Mouse (Mus musculus) CH12F3 (cell line): Measurements from ENCODE around the gene Zfp185.

Experiments used
- in situ Hi-C: fragments of 300-500 bp; cut with MboI; formaldehyde crosslinking; loops from 2 replicates; pipeline ENCODE4 v1.14.3; 2020; ENCODE audit warnings: low sequenced_read_pairs

The Zfp185 gene

DNA sequence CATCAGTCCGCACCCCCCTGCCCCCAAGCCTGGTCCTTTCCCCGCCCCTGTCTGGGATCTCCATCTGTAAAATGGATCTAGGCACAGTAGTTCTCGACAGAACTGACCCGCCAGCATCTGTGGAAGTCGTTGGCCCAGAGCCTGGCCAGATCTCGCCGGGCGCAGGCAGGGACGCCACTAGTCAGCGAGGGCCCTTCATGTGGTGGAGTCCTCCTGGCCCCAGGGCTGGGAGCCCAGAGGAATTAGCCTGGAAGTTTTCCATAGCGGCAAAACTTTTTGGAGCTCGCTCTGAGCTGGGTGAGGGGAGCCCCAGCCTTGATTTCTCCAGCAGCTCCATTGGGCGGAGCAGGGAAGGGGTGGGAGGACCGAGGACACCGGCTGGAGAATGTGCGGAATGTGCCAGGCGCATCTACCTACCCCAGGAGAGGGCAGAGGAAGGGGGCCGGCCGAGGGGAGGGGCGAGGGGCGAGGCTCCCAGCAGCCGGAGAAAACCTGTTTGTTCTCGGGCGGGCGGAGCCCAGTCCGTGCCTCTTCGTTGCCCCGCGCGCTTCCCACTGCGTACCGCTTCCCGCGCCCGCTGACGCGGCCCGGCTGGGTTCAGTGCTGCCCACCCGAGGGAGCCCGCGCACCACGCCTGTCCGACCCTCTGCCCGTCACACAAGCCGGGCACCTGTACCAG lies at the start of gene Zfp185:
Gene Zfp185 (plus strand): TSS at position 499 of the 679 bp plus-strand sequence.
- in situ Hi-C loops: no loop called here

DNA sequence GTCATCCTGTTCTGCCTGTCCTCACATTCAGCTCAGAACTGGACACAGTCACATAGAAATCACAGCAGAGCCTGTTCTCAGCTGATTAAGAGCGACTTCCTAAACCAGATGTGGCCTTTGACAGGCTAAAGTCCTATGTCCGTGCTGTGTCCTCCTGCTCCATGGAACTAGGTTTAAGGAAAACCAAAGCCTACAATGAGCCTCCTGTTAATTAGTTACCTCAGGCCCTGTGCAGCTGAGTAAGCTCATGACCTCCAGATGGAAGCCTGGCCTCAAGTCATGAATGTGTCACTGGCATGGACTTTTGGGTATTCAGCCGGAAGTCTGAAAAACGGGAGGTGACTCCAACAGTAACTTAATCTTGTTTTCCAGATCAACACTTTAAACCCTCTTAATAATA lies 33.7 kb upstream of the Zfp185 start:
- in situ Hi-C loops: no loop called here

DNA sequence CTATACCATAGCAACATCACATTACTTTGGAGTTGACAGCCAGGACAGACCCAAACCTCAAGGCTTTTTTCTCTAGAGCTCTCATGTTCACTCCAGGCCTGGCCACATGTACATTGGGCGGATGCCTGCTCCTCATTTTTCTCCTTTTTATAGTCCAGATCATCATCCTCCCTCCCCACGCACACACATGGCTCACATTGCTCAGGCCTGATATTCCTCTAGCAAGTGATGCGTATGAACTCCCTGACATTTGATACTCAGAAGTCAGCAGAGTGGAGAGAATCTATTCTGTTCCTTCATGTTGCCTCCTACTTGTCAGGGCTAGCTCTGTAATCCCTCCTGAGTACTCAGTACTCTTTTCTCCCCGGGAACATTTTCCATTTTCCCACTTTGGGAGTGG lies 30.7 kb upstream of the Zfp185 start:
- in situ Hi-C loops: no loop called here

DNA sequence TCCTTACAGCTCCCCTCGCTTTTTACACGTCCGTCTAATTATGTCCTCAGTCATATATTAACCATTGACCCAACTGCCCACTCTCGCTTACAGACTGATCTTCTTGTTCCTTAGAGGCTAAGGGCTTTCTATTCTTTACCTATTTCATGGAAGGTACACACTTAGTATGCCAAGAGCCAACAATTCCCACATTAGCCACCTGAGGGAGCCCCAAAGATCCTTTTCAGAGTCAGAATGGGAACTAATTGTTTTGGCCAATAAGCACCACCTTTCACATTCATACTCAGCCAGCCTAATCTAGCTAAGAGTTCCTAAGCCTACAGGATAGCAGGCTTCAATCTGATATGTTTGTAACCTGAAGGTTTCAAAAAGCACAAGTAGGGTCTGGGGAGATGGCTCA lies 26.7 kb upstream of the Zfp185 start:
- in situ Hi-C loops: no loop called here

DNA sequence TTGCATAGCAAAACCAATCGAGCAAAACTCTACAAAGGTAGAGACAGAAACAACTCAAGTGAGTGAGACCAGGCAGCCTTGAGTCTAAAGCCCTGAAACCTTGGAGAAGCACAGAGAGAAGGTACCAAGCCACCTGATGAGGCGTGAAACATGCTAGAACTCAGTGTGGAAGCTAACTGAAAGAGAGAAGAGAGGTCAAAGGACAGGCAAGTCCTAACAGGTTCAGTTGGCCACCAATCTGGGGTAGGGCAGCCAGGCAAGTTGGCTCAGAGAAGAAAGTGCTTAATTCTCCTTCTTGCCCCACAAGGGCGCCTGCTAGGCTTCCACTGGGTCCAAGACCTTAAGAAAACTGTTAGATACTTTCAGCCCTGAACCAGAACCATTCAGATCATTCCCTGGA lies 25.6 kb upstream of the Zfp185 start:
- in situ Hi-C loops: no loop called here

DNA sequence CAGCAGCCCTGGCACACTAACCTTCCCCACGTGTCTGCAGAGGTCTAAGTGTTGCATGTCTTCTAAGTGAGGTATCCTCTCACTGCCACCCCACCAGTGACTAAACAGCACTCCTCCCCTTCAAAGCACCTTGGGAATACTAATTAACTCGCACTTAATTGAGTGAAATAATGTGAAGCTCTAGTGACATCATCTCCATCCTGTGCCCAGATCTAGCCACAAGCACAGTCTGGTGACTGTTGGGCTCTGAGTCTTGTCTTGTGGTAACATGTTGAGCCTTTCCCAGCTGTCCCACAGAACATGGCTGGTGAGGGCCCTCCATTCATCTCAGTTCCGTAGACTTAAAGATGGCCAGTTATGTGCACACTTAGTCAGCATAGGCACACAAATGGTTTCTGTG lies 24.4 kb upstream of the Zfp185 start:
- in situ Hi-C loops: no loop called here

DNA sequence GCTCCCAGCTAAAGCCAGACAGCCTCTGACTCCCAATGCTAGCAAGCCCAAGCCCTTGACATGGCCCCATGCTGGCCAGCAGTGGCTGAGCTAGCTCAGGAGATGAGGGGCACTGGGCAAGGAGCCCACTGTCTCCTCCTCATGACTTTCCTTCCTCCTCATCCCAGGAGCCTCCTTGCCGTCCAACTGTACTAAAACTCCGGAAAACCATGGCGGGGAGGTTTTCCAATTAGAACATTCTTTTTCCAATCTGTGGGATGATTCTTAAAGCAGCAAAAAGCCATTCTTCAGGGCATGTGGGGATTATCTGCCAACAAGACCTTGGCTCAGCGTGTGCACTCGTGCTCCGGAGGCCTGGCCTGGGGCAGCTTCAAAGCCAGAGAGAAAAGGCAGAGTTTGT lies 4.3 kb upstream of the Zfp185 start:
- in situ Hi-C loops: no loop called here

DNA sequence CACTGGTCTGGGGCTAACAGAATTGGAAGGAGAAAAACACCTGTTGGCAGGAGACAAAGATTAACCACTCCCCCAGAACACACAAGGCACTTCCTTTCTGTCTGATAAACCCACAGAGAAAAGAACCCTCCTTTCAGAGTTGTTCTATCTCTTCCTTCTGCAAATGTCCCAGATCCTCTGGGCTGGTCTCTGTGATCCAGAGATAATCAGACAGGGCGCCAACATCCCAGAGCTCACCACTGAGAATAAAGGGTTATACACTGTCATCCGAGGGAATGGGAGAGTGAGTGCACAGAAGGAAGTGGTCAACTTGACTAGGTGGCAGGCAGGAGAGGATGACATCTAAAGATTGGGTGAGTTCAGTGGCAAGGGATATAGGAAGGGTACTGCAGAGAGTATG lies 1.5 kb upstream of the Zfp185 start:
- in situ Hi-C loops: no loop called here

DNA sequence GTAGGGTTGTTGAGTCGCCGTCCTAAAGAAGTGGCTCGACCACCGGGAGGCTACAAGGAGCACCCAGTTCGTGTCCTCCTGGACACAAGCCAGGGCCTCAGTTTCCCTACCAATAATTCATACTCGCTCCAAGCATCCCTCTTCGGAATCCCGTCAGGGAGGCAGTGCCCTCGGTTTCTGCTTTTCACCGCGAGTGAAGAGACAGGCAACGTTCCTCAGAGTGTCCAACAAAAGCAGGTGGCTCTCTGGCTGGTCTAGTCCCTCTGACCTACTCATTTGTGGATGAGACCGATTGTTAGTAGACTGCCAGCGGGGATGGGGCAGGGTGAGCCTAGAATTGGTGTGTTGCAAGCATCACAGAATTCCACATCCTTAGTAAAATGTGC lies 374 bp downstream of the Zfp185 start:
- in situ Hi-C loops: no loop called here

DNA sequence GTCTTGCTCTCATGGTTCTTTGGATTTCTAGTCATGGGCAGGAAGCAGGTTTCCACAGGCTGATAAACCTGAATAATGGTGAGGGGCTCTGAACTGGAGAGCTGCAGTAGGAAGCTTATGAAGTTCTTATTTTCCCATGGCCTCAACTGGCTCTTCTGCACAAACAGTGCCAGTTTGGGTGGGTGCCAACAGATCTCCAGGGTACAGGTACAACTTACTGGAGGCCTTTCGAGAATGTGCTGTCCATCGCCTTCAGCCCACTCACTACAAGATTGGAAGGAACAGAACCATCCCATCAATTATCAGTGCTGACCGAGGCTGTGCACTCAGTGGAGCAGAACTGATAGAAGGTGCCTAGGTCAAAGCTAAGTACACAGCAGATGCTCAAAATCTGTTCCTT lies 1.3 kb downstream of the Zfp185 start:
- in situ Hi-C loops: no loop called here

DNA sequence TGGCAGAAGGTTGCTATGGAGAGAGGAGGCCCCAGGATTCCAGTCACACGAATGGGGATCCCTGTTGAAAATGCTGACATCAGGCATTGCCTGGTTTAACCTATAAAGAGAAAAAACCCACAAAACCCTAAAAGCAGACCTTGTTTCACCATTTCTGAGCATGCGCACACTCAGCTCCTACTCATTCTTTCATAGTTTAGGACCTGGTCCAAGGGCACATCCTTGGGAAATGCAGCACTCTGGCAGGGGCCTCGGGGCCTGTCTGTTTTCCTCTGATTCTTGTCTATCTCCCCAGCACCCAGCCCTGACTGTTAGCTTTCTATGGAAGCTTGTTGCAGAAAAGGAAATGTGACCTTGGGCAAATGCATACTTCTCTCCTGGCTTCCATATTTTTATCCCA lies 3.4 kb downstream of the Zfp185 start:
- in situ Hi-C loops: no loop called here

DNA sequence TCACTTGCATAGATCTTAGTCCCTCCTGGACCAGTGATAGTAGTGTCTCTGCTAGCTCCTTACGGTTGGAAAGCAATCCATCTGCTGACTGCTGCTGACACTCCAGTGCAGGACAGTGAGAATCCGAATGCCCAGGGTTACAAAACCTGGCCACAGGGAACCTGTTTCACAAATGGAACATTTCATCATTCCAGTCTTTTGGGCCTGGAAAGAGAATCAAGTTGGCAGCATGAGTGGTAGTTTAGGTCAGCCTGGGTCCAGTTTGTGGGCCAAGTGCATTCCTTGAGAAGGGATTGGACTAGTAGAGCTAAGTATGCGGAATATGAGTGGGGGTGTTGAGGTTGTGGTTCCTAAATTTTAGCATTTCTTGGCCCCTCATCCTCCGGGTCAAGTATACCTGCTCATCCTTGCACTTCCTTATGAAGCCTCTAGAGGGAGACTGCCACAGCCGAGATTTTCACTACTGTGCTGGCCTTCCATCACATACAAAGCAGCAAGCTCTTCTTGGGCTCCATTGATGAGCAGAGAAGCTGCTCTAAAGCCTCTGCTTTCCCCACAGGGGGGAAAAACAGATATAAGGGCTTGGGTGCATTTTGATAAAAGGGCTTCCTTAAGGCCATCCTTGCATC lies 5.3 kb downstream of the Zfp185 start:
- in situ Hi-C loops: no loop called here

DNA sequence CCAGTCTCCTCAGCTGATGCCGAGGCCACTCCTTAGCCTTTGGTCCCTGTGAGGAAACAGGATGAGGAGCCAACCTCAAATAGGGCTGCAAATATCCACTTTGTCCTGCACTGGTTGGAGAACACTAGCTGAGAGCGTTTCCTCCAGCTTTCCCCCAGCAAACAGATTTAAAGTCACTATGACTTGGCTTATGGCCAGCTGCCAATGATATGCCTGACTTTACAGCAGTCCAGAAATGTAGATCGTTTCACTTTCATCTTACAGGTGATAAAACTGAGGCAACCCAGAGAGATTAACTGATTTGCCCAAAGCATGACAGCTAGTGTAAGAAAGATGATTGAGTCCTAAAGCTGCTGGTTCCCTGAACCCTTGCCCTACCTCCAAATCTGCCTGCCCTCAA lies 8.4 kb downstream of the Zfp185 start:
- in situ Hi-C loops: no loop called here

DNA sequence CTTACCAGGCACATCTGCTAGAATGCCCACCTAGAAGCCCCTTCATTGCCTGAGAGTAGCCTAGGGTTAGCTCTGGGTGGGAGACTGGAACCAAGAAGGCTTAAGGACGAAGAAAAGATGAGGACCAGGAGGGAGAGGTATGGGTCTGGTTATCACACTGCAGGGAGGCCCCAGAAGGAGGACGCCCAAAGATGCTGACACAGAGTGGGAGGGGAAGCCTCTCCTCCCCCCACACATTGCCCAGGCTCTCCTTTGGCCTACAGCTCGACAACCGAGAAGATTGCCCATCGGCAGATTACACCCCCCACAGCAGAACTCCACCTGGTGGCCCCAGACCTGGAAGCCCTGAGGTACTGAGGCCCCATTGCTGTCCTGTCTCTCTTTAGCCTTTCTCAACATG lies 16.0 kb downstream of the Zfp185 start:
- in situ Hi-C loops: loop anchor here (25.0 kb wide), 1 partner anchor 659 kb away; the partner anchor contains the start of genes Pnck and Slc6a8

DNA sequence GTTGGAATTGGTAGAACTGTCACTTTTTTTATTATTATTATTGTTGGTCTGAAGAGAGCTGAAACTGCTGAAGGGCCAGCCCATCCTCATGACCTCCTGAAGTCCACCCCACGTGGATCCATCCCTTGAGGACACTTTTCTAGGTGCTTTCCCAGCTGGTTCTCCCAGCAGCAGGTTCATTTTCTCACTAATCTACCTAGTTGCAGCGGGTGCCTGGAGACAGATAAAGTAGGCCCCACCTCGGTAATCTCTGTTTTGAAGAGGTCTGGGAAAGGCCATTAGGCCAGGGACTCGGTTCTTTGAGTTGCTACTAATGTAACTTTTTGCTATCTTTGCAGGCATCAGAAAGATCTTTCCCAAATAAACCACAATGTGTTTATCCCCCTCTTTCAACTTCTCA lies 18.5 kb downstream of the Zfp185 start:
- in situ Hi-C loops: loop anchor here (25.0 kb wide), 1 partner anchor 657 kb away; the partner anchor contains the start of genes Pnck and Slc6a8

DNA sequence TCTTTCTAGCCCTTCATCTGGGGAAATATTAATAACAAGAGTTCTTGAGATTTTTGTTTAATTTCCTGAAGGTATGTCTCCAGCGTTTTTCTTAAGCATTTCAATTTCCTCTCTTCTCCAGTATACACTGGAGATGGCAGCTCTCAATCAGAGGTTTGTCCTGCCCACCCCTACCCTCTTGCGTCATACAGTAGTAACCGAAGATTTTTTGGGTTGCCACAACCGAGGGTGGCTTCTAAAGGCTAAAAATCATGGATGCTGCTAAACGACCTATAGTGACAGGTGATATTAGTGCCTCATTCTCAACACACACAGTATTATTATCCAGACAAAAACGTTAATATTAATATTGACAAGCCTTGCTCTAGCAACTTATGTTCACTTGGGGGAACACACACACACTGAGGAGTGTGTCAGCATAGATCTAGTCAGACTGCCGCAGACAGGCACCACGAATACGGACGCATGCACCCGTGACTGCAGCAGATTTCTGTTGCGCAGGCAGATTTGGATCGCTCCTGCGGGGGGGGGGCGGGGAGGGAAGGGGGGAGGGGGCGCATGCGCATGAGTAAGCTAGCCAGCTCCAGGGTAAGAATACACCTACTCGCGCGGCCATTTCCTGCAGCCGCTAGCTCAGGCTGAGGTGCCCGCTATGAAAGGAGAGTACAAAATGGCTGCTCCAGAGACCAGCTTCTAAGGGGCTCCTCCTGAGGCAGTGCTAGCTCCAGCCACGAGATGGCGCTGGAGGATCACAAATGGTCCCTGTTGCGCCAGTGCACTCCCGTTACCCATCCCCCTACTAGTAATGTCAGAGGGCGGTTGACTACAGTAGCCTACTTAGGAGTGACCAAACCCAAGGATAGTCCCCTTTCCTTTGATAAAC lies 20.7 kb downstream of the Zfp185 start:
- in situ Hi-C loops: loop anchor here (25.0 kb wide), 1 partner anchor 654 kb away; the partner anchor contains the start of genes Pnck and Slc6a8

DNA sequence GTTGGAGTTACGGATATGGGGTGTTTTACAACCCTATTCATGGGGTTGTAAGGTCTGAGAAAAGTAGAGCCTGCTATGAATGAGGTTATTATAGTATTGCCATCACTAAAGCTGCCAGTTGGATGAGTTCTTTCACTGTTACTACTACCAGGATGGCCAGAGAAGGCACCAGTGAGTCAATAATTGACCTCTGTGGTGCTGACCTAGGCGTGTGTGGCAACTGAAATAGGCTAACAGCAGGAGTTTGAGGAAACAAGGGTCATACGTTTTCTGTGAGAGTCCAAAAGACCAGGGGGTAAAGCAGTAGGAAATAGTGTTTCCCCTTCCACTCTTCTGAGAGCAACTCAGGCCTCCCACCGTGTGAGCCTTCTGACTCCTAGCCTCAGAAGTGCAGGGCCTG lies 25.7 kb downstream of the Zfp185 start:
- in situ Hi-C loops: loop anchor here (25.0 kb wide), 1 partner anchor 649 kb away; the partner anchor contains the start of genes Pnck and Slc6a8

DNA sequence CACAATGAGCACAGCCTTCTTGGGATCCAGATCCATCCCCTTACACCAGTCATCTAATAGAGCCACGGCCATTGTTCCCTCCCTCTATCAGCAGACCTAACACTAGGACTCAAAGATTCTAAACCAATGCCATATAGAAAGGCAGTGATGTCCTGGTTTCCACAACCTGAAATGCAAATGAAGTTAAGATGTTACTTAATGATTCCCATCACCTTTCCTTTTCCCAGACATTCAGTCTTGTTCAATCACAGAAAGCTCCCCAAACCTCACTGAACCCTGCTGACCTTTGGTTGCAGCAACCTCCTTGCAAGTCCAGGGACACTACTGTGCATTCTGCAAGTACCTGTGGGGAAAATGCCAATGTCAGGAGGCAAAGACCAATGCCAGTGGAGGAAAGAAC lies 49.9 kb downstream of the Zfp185 start, which contains the start of gene Pnma5:
Gene Pnma5 (minus strand): TSS at position 101 of the 400 bp plus-strand sequence.
- in situ Hi-C loops: no loop called here

DNA sequence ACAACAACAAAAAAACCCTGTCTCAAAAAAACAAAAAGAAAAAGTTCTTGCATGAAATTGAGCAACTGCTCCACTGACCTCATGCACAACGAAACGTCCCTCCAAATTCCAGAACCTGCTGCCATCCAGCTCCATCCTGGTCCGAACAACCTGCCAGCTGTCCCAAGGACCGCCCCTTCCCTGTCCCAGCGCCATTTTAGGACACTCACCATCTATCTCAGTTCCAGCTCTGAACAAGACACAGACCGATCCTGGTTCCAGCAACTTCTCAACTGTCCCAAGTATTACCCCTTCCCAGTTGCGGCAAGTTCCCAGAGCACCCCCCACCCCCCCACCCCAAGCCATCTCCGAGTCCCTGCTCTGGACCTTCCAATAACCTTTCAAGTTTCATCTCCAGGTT lies 51.7 kb downstream of the Zfp185 start:
- in situ Hi-C loops: no loop called here

DNA sequence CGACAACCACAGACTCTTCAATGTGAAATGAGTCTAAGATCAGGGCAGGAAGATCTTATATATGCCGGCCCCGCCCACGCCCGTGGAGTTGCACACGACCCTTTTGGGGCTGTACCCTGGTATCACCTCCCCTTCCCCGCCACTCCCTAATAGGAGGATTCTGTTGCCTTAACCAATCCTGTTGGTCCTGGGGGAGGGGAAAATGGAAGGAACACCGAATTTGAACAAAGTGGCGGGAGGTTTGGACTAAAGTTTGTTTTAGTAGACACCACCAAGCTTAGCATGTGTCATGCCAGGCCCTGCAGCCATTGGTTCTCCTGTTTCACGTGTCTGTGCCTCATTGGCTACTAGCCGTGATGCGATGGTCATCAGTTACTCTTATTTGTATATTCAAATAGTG lies 52.5 kb downstream of the Zfp185 start:
- in situ Hi-C loops: no loop called here

DNA sequence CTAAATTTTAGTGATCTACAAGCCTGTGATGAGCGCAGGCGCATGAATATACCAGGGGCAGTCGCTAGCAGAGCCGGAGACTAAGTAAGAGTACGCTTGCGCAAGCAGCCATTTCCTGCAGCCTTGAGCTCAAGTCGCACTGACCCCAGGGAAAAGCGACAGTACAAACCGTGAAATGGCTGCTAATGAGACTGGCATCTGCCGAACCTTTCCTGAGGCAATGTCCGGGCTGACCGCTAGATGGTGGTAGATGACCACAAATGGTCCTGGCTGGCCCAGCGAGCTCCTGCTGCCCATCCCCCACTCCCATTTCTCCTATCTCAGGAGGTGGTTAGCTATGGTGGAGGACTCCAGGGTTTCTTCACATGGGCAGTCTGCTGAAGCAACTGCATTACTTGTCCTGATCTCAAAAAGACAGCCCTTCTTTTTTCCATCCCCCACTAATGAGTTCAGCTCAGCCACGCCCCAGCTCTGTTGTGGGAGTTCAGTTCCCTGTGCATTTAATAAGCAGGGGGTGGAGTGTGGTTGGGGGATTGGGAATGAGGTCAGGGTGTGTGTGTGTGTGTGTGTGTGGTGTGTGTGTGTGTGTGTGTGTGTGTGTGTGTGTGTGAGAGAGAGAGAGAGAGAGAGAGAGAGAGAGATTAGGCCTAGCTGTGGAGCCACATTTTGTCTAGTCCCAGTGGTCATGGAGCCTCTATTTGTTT lies 66.9 kb downstream of the Zfp185 start:
- in situ Hi-C loops: no loop called here
